Mouse (Mus musculus): ENCODE results near the gene Clrn3. TPM values are rescaled to one million over a fixed set of nuclear protein-coding genes. Genes with fewer than 3 reads are reported as not detected.
"Not testable (repeated sequence)": the region's sequence is repeated elsewhere in the genome, so short reads cannot be mapped to it uniquely, and the experiment has no call there.

Gene Clrn3
- polyA plus RNA-seq (2015; fragmentation: Nextera tagmentation; extraction: Ambion mirVana) = 61.7 and 63.6 TPM in 2 replicates

DNA sequence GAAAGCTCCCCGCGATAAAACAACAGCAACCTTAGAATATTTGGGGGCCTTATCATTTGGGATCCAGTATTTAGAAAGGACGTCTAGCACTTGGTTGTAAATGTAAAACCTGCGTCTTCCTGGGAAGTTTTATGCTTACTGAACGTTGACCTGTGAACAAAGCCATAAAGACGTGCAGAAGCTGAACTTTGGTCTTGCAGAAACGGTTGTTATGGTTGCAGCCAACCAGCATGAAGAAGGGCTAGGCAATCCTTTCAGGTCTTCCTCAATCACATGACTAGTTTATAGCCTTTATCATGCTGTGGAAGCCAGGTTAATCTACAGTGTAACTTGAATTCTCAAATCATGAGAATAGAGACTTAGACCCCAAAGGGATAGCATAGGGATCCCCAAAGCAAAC is at the start of gene Clrn3:
Gene Clrn3, minus strand, starts transcription at position 140 of the 400 bp plus-strand sequence.
- 45% methylated on average over 7 of the region's 7 CpGs for WGBS
- Histone ChIP-seq H3K27ac (ENCODE audit: low read depth, low read length) (peak within 1 kb of the TSS; percentile 83), H3K9me3 (ENCODE audit: control insufficient read depth) (no peaks in the 10 kb centered on the region), H3K4me1 (replicated peaks; ENCODE audit: control insufficient read depth, insufficient read depth, low read length) (peaks cover 6% of the 10 kb centered on the region; the same call in 1 of the 2 replicates), H3K4me2 (replicated peaks; ENCODE audit: low read depth) (peak within 1 kb of the TSS; percentile 63), H3K4me3 (ENCODE audit: low read depth, low read length) (peak within 1 kb of the TSS; percentile 45), H3K27me3 (replicated peaks; ENCODE audit: control insufficient read depth, insufficient read depth, low read length) (no peaks in the 10 kb centered on the region), H3K9ac (ENCODE audit: low read depth, low read length) (peak within 1 kb of the TSS; percentile 50), H3K36me3 (ENCODE audit: control insufficient read depth, insufficient read depth) (no peaks in the 10 kb centered on the region)
- ATAC-seq = peak; percentile 92
- no peak for TF ChIP-seq CTCF (IDR thresholded peaks at IDR 0.05; ENCODE audit: low read depth)

- WGBS = 88% methylated on average over 3 of the region's 3 CpGs
- TF ChIP-seq CTCF (IDR thresholded peaks at IDR 0.05; ENCODE audit: low read depth) = no peak
- ATAC-seq = no peak
These were observed 47.9 kb upstream of the Clrn3 start for GRCm38 (mm10) chr7:135576329-135576728.

GRCm38 (mm10) chr7:135575319-135576069 is 47.0 kb upstream of the Clrn3 start:
- 66% methylated on average over 7 of the region's 7 CpGs for WGBS
- not testable (repeated sequence) for H3K36me3 ChIP-seq (ENCODE audit: control insufficient read depth, insufficient read depth); H3K27me3 ChIP-seq (replicated peaks; ENCODE audit: control insufficient read depth, insufficient read depth, low read length); H3K4me1 ChIP-seq (replicated peaks; ENCODE audit: control insufficient read depth, insufficient read depth, low read length); H3K9me3 ChIP-seq (ENCODE audit: control insufficient read depth); H3K4me2 ChIP-seq (replicated peaks; ENCODE audit: low read depth); H3K27ac ChIP-seq (ENCODE audit: low read depth, low read length); H3K9ac ChIP-seq (ENCODE audit: low read depth, low read length); ATAC-seq; H3K4me3 ChIP-seq (ENCODE audit: low read depth, low read length)

More at GRCm38 (mm10) chr7:135576329-135576728, 47.9 kb upstream of the Clrn3 start:
- no peak overlapping the region for H3K4me3 ChIP-seq (ENCODE audit: low read depth, low read length)
- no peaks in the 10 kb centered on the region for H3K36me3 ChIP-seq (ENCODE audit: control insufficient read depth, insufficient read depth)
- no peak overlapping the region for H3K27ac ChIP-seq (ENCODE audit: low read depth, low read length)
- no peaks in the 10 kb centered on the region for H3K27me3 ChIP-seq (replicated peaks; ENCODE audit: control insufficient read depth, insufficient read depth, low read length)
- H3K9ac ChIP-seq (ENCODE audit: low read depth, low read length) = no peak overlapping the region
- no peaks in the 10 kb centered on the region for H3K9me3 ChIP-seq (ENCODE audit: control insufficient read depth)
- no peak overlapping the region for H3K4me2 ChIP-seq (replicated peaks; ENCODE audit: low read depth)
- H3K4me1 ChIP-seq (replicated peaks; ENCODE audit: control insufficient read depth, insufficient read depth, low read length) = no peaks in the 10 kb centered on the region

GRCm38 (mm10) chr7:135571951-135572559 is 43.6 kb upstream of the Clrn3 start:
- 46% methylated on average over 10 of the region's 10 CpGs for WGBS
- Histone ChIP-seq H3K27me3 (replicated peaks; ENCODE audit: control insufficient read depth, insufficient read depth, low read length) (no peaks in the 10 kb centered on the region), H3K36me3 (ENCODE audit: control insufficient read depth, insufficient read depth) (no peaks in the 10 kb centered on the region), H3K4me2 (replicated peaks; ENCODE audit: low read depth) (no peak overlapping the region), H3K27ac (ENCODE audit: low read depth, low read length) (no peak overlapping the region), H3K9me3 (ENCODE audit: control insufficient read depth) (no peaks in the 10 kb centered on the region), H3K4me1 (replicated peaks; ENCODE audit: control insufficient read depth, insufficient read depth, low read length) (no peaks in the 10 kb centered on the region), H3K9ac (ENCODE audit: low read depth, low read length) (no peak overlapping the region), H3K4me3 (ENCODE audit: low read depth, low read length) (no peak overlapping the region)
- TF ChIP-seq CTCF (IDR thresholded peaks at IDR 0.05; ENCODE audit: low read depth) = no peak
- no peak for ATAC-seq

DNA sequence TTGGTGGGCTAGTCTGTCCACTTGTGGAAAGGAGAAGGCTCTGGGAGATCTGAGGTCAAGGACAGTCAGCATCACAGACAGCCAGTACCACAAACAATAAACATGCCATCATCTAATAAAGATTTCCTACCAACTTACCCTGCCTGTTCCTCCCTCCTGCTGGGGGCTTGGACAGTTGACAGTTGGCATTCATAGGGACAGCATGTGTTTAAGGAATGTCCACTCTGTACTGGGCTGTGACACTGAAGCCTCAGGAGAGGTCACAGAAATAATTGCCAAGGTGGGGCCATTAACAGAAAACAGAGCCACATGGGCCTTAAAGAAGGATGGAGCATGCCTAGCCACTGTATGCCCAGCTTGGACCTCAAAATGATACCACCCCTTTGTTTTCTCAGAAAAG is 42.9 kb upstream of the Clrn3 start:
- Histone ChIP-seq H3K9me3 (ENCODE audit: control insufficient read depth) (no peaks in the 10 kb centered on the region), H3K4me2 (replicated peaks; ENCODE audit: low read depth) (no peak overlapping the region), H3K9ac (ENCODE audit: low read depth, low read length) (no peak overlapping the region), H3K4me1 (replicated peaks; ENCODE audit: control insufficient read depth, insufficient read depth, low read length) (no peaks in the 10 kb centered on the region), H3K27me3 (replicated peaks; ENCODE audit: control insufficient read depth, insufficient read depth, low read length) (no peaks in the 10 kb centered on the region), H3K27ac (ENCODE audit: low read depth, low read length) (no peak overlapping the region), H3K4me3 (ENCODE audit: low read depth, low read length) (no peak overlapping the region), H3K36me3 (ENCODE audit: control insufficient read depth, insufficient read depth) (no peaks in the 10 kb centered on the region)
- no peak for TF ChIP-seq CTCF (IDR thresholded peaks at IDR 0.05; ENCODE audit: low read depth)
- ATAC-seq = no peak

DNA sequence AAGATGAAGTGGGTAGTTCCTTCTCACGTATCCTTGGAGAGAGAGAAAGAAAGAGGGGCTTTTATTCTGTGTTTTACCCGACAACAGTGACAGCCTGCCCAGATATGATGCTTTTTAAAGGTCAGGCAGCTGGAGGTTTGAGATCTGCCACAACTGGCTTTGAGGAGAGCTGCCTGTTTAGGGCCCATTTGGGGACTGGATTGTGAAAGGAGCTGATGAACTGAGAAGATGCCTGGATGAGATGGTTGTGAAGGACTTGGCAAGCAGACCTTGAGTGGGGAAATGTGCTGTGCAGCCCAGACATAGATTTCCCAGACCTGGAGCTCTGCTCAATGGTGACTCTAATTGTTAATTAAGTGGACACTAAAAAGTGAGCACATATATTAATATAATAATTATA is 40.1 kb upstream of the Clrn3 start:
- ATAC-seq = no peak
- Histone ChIP-seq H3K9ac (ENCODE audit: low read depth, low read length) (no peak overlapping the region), H3K36me3 (ENCODE audit: control insufficient read depth, insufficient read depth) (no peaks in the 10 kb centered on the region), H3K9me3 (ENCODE audit: control insufficient read depth) (no peaks in the 10 kb centered on the region), H3K27ac (ENCODE audit: low read depth, low read length) (no peak overlapping the region), H3K4me2 (replicated peaks; ENCODE audit: low read depth) (no peak overlapping the region), H3K27me3 (replicated peaks; ENCODE audit: control insufficient read depth, insufficient read depth, low read length) (no peaks in the 10 kb centered on the region), H3K4me3 (ENCODE audit: low read depth, low read length) (no peak overlapping the region), H3K4me1 (replicated peaks; ENCODE audit: control insufficient read depth, insufficient read depth, low read length) (no peaks in the 10 kb centered on the region)
- WGBS = 76% methylated on average over 2 of the region's 2 CpGs
- TF ChIP-seq CTCF (IDR thresholded peaks at IDR 0.05; ENCODE audit: low read depth) = no peak
